Mouse (Mus musculus) ES-Bruce4 (cell line): ENCODE results near the gene Tnfsf14.

Source experiments
- CTCF ChIP-seq: IDR thresholded peaks from one replicate; pipeline ENCODE4 v1.8.1; 2011; ENCODE audit warnings: low read depth, low read length
- EP300 ChIP-seq: IDR thresholded peaks from 2 replicates; pipeline ENCODE4 v1.6.1; 2011; ENCODE audit warnings: low read depth, low read length; ENCODE audit not compliant: insufficient read depth
- POLR2A ChIP-seq: IDR thresholded peaks from one replicate; pipeline ENCODE4 v1.8.1; 2011; ENCODE audit warnings: low read length; ENCODE audit not compliant: insufficient read depth

DNA sequence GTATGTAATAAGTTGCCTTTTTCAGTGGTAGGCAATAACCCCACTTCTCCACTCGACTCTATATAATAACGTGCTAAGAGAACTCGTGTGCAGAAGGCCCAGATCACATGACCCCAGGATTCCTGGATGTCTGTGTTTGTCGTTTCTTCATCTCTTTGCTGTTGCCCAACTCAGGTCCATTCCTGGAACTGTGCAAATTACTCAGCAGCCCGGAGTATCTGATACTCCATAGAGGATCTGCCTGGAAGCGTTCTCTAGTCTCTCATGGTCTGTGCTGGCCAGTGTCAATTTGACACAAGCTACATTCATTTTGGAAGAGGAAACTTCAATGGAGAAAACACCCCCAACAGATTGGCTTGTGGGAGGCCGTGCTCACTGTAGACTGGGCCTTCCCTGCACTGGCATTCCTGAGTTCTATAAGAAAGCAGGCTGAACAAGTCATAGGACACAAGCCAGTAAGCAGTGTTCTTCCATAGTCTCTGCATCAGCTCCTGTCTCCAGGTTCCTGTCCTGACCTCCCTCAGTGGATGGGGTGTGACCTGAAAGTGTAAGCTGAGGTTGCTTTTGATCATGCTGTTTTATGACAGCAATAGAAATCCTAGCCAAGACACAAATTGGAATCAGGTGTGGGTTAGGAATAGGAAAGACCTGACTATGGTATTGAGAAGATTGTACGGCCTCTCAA is 1.5 kb upstream of the Tnfsf14 start:
- TF ChIP-seq CTCF = no peak
- TF ChIP-seq POLR2A = no peak
- no peak for TF ChIP-seq EP300
